Mouse (Mus musculus) MN1 (cell line): ENCODE measurements around the gene Mtfr1l.

ENCODE experiments used
- DNase-seq: peaks from one replicate; pipeline ENCODE4 v3.0.0-alpha.2; 2016; ENCODE audit warnings: low spot score

The Mtfr1l gene

DNA sequence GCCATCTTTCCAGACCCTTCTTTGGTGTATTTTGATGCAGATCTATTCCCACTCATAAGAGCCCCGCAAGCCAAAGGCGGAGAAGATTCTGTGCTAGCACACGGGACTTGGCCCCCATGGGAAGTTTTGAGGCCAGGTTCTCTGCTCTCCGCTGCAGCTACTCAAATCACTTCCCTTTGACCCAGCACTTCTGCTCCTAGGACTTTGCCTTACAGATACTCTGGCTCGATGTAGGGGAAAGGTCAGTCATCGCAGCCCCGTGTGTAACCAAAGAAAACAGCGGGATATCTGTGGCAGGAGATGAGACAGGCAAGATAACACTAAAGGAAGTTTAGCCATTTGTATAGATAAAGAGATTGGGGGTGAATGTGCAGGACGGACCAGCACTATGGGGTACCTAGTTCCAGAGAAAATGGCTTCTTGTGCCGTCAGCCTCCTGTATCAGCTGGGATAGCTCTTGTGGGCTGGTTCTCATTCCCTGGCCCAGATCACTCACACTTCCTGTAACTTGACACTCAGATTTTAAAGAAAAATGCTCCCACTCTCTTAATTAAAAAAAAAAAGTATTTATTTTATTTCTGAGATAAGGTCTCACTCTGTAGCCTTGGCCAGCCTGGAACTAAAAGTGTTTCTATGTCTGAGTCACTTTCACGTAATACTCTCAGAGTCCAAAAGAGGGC lies 45.1 kb downstream of the Mtfr1l start:
- DNase-seq = no peak

DNA sequence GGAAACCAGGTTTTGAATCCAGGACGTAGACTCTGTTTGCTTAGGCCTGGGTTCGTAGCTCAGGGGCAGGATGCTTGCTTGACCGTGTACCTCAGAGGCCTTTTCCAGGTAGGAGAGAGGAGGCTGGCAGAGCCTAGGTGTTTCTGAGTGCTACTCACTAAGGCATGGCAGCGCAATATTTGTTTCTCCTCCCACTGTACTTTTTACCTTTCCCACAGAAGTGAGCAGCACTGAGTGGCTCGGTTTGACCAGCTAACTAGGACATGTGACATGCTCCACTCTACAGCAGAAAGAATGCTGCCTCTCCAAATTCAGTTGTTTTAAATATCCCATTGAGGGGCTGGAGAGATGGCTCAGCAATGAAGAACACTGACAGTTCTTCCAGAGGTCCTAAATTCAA lies 47.0 kb downstream of the Mtfr1l start:
- no peak for DNase-seq

DNA sequence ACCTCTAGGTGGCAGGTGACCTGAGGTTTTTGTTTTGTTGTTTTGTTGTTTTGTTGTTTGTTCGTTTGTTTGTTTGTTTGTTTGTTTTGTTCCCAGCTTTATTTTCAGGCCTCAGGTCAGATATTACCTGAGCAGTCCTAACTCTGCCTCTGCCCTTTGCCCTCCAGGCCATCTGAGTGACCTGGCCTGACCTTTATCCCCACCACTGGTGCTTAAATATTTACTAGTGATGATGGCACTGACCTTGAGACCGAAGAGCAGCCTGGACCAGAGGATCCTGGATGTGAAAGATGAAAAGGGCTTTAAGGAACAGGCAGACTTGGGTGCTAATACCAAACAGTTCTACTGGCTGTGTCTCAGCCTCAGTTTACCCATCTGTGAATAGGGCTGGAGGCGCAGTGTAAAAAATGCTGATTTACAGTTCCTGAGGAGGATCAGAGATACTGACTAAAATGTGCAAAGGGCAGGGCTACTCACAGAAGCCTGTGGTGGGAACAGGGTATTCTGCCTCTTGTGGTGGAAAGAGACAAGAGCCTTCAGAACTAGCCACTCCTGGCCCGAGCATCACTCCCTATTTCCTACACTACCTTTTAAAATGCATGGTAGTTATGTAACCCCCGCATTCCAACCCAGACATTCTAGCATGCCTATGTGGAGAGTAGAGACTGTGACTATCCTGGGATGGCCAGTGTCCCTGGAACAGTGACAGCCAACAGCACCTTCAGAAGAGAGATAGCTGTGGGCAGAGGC lies 49.9 kb downstream of the Mtfr1l start:
- no peak for DNase-seq

DNA sequence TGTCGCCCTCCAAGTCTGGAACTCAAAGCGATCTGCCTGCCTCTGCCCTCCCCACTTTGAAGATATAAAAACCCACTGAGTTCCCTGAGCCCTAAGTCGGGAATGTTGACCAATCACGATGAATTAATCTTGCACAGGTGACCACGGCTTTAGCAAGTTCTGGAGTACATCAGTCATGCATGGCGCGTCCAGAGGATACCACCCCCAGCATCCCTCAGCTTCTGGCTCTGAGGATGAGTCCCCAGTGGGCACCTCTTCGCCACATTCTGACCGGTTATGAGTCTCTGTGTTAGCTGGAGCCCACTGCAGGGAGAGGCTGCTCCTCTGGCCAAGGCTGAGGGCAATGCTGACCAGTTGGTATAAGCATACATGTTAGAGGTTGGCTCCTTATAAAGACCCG lies 51.0 kb downstream of the Mtfr1l start:
- no peak for DNase-seq

DNA sequence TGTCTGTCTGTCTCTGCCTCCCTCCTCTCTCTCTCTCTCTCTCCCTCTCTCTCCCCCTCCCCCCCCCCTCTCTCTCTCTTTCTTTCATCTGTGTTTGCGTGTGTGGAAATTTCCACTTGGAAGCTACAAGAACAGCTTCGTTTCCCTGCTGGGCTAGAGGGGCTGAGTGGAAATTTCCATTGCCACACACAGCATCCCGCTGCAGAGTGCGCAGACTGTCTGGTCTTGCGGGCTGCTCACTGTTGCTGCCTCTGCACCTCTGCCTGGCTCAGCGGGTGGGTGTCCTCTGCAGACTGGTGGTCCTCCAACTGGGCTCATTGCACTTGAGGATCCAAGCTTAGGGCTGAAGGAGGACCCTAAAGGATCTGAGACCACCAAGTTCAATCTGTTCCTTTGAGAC lies 51.5 kb downstream of the Mtfr1l start:
- DNase-seq = peak; percentile 48

DNA sequence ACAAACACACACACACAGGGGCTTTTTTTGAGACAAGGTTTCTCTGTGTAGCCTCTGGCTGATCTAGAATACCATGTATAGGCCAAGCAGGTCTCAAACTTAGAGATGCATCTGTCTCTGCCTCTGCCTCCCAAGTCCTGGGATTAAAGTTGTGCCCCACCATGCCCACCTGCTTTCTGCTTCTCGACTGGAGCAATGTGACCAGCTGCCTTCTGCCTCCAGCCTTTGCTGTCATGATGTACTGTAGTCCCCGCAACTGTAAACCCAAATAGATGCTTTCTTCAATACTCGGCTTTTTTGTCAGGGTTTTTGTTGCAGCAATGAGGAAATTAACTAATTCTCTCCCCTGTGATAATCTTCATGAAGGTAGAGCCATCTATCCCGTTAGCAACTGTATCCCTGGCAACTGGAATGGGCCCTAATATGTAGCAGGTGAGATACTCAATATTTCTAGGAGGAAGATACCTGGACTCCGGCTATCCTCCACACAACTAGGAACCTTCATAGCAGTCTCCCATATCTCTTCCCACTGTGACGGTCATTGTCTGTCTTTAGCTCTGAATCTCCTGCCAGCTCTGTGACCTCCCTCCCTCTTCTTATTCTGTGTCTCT lies 52.0 kb downstream of the Mtfr1l start:
- DNase-seq = no peak

DNA sequence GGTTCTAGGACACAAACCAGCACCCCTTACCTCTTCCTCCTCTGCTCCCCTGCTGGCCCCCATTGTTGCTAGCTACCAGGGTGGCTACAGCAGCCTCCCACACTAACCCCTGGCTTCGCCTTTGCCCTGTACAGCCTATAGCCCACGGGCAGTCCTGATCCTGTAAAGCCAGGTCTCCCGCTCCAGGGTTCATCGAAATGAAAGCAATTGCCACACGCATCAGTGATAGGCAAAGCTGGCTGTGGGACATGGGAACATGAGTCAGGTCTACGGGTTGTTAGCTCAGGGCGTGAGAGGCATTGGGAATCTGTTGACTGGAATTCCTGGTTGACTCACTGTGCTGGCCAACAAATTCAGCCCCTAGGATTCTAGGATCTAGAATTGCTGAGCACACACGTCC lies 52.7 kb downstream of the Mtfr1l start:
- peak; percentile 28 for DNase-seq

DNA sequence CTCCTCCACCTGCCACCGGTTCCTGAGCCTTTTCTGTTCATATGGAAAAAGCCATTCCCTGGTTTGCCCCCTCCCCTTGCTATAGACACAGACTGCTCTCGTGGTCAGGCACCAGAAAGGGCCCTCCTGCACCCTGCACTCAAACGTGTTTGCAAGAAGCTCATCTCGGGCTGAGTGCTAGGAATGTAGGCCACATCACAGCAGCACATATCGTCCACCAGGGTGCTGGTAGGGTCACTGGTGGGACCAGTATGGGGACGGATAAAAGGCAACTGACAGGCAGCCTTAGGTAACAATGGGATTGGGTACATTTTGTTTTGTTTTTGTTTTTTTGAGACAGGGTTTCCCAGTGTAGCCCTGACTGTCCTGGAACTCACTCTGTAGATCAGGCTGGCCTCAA lies 53.9 kb downstream of the Mtfr1l start:
- no peak for DNase-seq

DNA sequence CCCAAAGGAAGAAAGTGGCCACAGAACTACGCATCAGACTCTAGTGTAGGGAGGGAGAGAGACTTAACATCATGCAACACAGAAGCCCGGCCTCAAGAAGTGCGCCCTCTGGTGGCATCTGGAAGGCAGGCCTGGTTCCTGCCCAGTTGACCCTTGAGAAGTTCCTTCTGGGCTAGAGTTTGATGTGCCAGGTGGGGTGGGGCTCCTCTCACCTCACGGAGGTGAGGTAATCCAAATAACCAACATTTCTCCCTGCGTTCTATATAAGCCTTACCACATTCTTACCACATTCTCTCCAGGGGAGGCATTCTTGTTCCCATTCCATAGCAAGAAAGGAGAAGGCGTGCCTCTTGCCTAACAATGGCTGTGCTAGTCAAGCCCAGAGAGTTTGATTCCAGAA lies 54.3 kb downstream of the Mtfr1l start:
- peak; percentile 77 for DNase-seq

DNA sequence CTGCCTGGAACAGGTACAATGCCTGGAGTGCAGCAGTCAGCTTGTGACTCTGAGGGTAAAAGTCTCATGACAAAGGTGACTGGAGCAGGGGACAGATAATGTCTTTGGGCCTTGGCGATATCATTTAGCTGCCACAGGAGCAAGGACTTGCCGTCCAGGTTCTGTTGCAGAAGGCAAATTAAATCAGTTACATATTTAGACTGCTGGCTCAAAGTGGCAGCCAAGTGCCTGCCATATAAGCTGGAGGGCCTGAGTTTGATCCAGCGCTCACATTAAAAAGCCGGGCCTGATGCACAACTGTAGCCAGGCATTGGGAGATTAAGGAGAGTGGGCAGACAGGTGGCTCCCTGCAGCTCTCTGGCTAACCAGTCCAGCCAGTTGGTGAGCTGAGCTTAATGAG lies 55.3 kb downstream of the Mtfr1l start:
- no peak for DNase-seq

DNA sequence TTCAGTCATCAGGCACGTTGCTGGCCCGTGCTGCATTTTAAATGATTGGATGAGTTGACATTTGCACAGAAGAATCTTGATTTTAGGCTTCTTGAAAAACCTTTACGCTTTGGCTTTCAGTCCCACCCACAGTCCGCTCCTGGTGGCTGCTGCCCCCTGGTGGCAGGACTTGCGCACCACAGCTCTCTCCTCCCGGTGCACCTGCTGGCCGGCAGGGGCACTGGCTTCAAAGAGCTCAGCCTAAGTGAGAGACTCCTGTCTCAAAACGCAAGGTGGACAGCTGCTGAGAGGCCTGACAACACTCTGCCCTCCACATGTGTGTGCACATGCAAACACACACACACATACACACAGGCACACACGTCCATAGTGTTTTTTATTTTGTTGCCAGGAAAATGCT lies 57.2 kb downstream of the Mtfr1l start:
- DNase-seq = peak; percentile 93

DNA sequence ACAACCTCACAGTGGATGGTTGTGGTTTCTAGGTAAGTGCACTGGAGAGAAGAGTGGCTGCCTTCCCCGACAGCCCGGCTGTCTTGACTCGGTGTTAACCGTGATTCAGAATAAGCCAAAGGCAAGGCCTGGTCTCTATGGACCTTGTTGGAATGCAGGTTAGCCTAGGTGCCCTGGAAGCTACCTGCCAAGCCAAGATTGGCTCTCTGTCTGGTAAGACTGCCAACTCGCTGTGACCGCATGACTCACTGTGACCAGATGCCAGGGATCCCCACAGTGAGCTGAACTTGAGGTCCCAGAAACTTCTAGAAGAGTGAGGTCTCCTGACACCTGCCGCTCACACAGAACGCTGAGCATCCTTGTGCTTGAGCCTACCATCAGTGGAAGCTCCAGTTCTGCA lies 58.3 kb downstream of the Mtfr1l start:
- no peak for DNase-seq
